Comparison of ENCODE assay signal across 8 mouse cellular contexts in the genomic region with DNA sequence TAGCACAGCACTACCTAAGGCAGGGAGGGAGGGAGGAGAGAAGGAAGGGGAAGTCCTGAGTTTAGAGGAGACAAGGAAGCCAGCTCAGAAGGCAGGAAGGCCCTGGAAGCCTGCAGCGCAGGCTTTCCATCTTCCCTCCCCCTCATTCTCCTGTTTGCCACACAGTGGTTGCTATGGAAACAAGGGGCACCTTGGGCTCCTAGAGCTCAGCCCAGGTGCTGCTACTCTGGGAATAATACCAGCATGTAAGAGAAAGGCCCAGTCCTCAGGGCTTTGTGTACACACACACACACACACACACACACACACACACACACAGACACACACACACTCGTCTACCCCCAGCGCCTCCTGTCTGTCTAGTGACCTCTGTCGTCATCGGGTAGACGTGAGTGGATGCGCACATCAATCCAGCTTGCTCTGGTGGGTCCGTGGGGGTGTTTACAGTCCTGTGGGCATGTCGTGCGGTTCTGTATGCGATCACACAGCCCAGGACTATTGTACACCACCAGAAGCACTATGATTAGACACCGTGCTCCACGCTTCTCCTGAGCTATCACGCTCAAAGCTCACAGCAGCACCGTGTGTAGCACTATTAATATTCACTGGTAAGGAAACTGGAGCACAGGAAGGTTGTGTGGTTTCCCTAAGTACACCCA. TPM values are rescaled to one million over a fixed set of nuclear protein-coding genes. Genes with fewer than 3 reads are reported as not detected.
DNase-seq lines count a peak whose midpoint lies in the region; ATAC-seq lines count a peak whose summit lies in the region.

No protein-coding gene starts in this region.

- H3K9ac ChIP-seq in lung, embryonic 15.5 days, result no peak overlapping the region
- peak overlapping the region; percentile 35 for H3K9ac ChIP-seq in hindbrain, embryonic 14.5 days
- H3K9ac ChIP-seq in neural tube, embryonic 12.5 days, result peak overlapping the region; percentile 26; the same call in 1 of the 2 replicates

- H3K36me3 ChIP-seq in lung, embryonic 15.5 days, result no peaks in the 10 kb centered on the region
- H3K36me3 ChIP-seq in hindbrain, embryonic 14.5 days (replicated peaks; ENCODE audit: control insufficient read depth, insufficient read depth), result no peaks in the 10 kb centered on the region
- no peaks in the 10 kb centered on the region for H3K36me3 ChIP-seq in neural tube, embryonic 12.5 days

- 0 out of 2 replicates have a peak, but pooled peaks have one; percentile 9 for ATAC-seq in lung, embryonic 15.5 days (ENCODE audit: borderline replicate concordance, extremely low read depth, low FRiP score, low TSS enrichment)
- ATAC-seq in hindbrain, embryonic 14.5 days (ENCODE audit: low FRiP score), result peak; percentile 79
- peak; percentile 65 for ATAC-seq in neural tube, embryonic 12.5 days (ENCODE audit: low FRiP score, low read depth)

- WGBS in lung, embryonic 15.5 days, result 39% methylated on average over 15 of the region's 15 CpGs
- 32% methylated on average over 15 of the region's 15 CpGs for WGBS in hindbrain, embryonic 14.5 days
- WGBS in neural tube, embryonic 12.5 days, result 54% methylated on average over 15 of the region's 15 CpGs

- no peak overlapping the region for H3K27ac ChIP-seq in lung, embryonic 15.5 days
- H3K27ac ChIP-seq in hindbrain, embryonic 14.5 days, result peak overlapping the region; percentile 86
- H3K27ac ChIP-seq in neural tube, embryonic 12.5 days, result peak overlapping the region; percentile 10; the same call in 1 of the 2 replicates

- H3K27me3 ChIP-seq in lung, embryonic 15.5 days, result no peaks in the 10 kb centered on the region
- no peaks in the 10 kb centered on the region for H3K27me3 ChIP-seq in hindbrain, embryonic 14.5 days (ENCODE audit: control insufficient read depth, insufficient read depth, low read length)
- H3K27me3 ChIP-seq in neural tube, embryonic 12.5 days (replicated peaks), result no peaks in the 10 kb centered on the region

- no peak for DNase-seq in lung, postnatal 14 days
- DNase-seq in embryo, embryonic 10.5 days (ENCODE audit: low spot score), result peak; percentile 60
- DNase-seq in hindbrain, embryonic 14.5 days (ENCODE audit: low spot score), result peak; percentile 66
- DNase-seq in adipocyte (ENCODE audit: low spot score), result no peak
- DNase-seq in cerebellum, adult 11 months, result no peak
- DNase-seq in ovary, postnatal 36 days (ENCODE audit: low spot score), result no peak

- H3K4me1 ChIP-seq in lung, embryonic 15.5 days, result peaks cover 24% of the 10 kb centered on the region
- peaks cover 15% of the 10 kb centered on the region for H3K4me1 ChIP-seq in hindbrain, embryonic 14.5 days (replicated peaks; ENCODE audit: control insufficient read depth, insufficient read depth, low read length)
- H3K4me1 ChIP-seq in neural tube, embryonic 12.5 days, result peaks cover 18% of the 10 kb centered on the region

- H3K4me3 ChIP-seq in lung, embryonic 15.5 days, result no peak overlapping the region
- no peak overlapping the region for H3K4me3 ChIP-seq in hindbrain, embryonic 14.5 days (replicated peaks; ENCODE audit: low read length)
- no peak overlapping the region for H3K4me3 ChIP-seq in neural tube, embryonic 12.5 days

- no peak overlapping the region for H3K4me2 ChIP-seq in lung, embryonic 15.5 days
- no peak overlapping the region; the same call in 1 of the 2 replicates for H3K4me2 ChIP-seq in hindbrain, embryonic 14.5 days (replicated peaks)
- no peak overlapping the region for H3K4me2 ChIP-seq in neural tube, embryonic 12.5 days (replicated peaks)

- H3K9me3 ChIP-seq in lung, embryonic 15.5 days, result no peaks in the 10 kb centered on the region
- H3K9me3 ChIP-seq in hindbrain, embryonic 14.5 days (ENCODE audit: control insufficient read depth, low read length), result no peaks in the 10 kb centered on the region
- H3K9me3 ChIP-seq in neural tube, embryonic 12.5 days, result no peaks in the 10 kb centered on the region

RNA-seq across cellular contexts. Expression of gene Rap1gap2, which starts 55.9 kb away (rescaled TPM):
- 2.1 and 2.4 TPM in 2 replicates for polyA plus RNA-seq in lung, embryonic 15.5 days (2015; fragmentation: Nextera tagmentation; extraction: Ambion mirVana)
- 11.2 and 12.0 TPM in 2 replicates for polyA plus RNA-seq in hindbrain, embryonic 14.5 days (2014; fragmentation: Nextera tagmentation; extraction: Ambion mirVana)
- 8.0 and 10.1 TPM in 2 replicates for polyA plus RNA-seq in neural tube, embryonic 12.5 days (2016; fragmentation: Nextera tagmentation; extraction: Ambion mirVana)

Comparison
In these comparisons a context has a peak if more than half of its experiments do, and no peak if none do; other contexts are left out.
1. ATAC-seq: peak in every context shown above with its lines; median percentile 79 in hindbrain, embryonic 14.5 days; 65 in neural tube, embryonic 12.5 days; 9 in lung, embryonic 15.5 days.
2. DNase-seq: peak in embryo, embryonic 10.5 days (single experiment) and hindbrain, embryonic 14.5 days (single experiment); none in lung, postnatal 14 days (single experiment), adipocyte (single experiment), cerebellum, adult 11 months (single experiment) and ovary, postnatal 36 days (single experiment).